Mouse (Mus musculus): ENCODE measurements at regions not wholly inside any gene's neighbourhood (a gene's known extent, or its start where the extent isn't known, plus 50 kb on each side); places are given as distances from the start of the nearest gene placed in this dataset.

DNA sequence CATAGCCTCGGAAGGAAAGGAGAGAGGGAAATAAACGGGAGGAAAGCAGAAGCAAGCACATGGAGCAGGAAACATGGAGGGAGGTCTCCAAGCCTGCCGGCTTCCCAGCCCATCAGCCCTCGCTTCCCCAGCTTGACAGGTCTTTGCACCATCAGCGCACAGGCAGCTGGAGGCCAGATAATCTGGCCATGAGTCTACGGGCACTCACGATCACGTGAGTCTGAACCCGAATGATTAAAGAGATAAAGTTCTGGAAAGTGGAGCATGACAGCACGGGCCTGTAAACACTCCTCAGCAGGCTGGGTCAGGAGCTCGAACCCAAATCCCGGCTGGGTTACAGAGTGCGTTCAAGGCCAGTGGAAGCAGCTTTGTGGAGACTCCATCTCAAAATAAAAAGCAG is 50.4 kb upstream of the Phc1 start:
- TF ChIP-seq GATA1 (IDR thresholded peaks at IDR 0.05; ENCODE audit: borderline replicate concordance, low read length) (no peak), FLI1 (IDR thresholded peaks at IDR 0.05; ENCODE audit: low read length) (no peak)
